In genomic region chr5:108433804-108434587, GRCm38 (mm10) we compare ENCODE assay signal across 8 mouse cellular contexts. TPM values are rescaled to one million over a fixed set of nuclear protein-coding genes. Genes with fewer than 3 reads are reported as not detected.
A peak's percentile ranks its signal among the peaks of the same experiment; 100 is the strongest.
DNase-seq lines count a peak whose midpoint lies in the region; ATAC-seq lines count a peak whose summit lies in the region.

TSS of gene Atp5k (minus strand) at chr5:108434448.

- peak within 1 kb of the TSS; percentile 88 for H3K9ac ChIP-seq in forebrain, embryonic 11.5 days (ENCODE audit: low read length)
- peak within 1 kb of the TSS; percentile 96 for H3K9ac ChIP-seq in heart, embryonic 16.5 days (ENCODE audit: low read length)
- H3K9ac ChIP-seq in liver, embryonic 15.5 days = peak within 1 kb of the TSS; percentile 86
- peak within 1 kb of the TSS; percentile 88 for H3K9ac ChIP-seq in neural tube, embryonic 12.5 days

- peak within 1 kb of the TSS; percentile 91 for H3K4me3 ChIP-seq in forebrain, embryonic 11.5 days (ENCODE audit: low read depth, low read length)
- H3K4me3 ChIP-seq in heart, embryonic 16.5 days (ENCODE audit: low read length) = peak within 1 kb of the TSS; percentile 98
- peak within 1 kb of the TSS; percentile 90 for H3K4me3 ChIP-seq in liver, embryonic 15.5 days (replicated peaks)
- H3K4me3 ChIP-seq in neural tube, embryonic 12.5 days = peak within 1 kb of the TSS; percentile 87

- H3K4me1 ChIP-seq in forebrain, embryonic 11.5 days (replicated peaks; ENCODE audit: control insufficient read depth, insufficient read depth, low read length) = peaks cover 5% of the 10 kb centered on the region; the same call in 1 of the 2 replicates
- peaks cover 14% of the 10 kb centered on the region for H3K4me1 ChIP-seq in heart, embryonic 16.5 days (ENCODE audit: control insufficient read depth, insufficient read depth, low read length)
- H3K4me1 ChIP-seq in liver, embryonic 15.5 days (replicated peaks) = peaks cover 23% of the 10 kb centered on the region
- H3K4me1 ChIP-seq in neural tube, embryonic 12.5 days = peaks cover 13% of the 10 kb centered on the region

- no peaks in the 10 kb centered on the region for H3K9me3 ChIP-seq in forebrain, embryonic 11.5 days (ENCODE audit: control insufficient read depth, low read length)
- H3K9me3 ChIP-seq in heart, embryonic 16.5 days (replicated peaks; ENCODE audit: control insufficient read depth, low read length) = no peaks in the 10 kb centered on the region
- H3K9me3 ChIP-seq in liver, embryonic 15.5 days (replicated peaks) = no peaks in the 10 kb centered on the region
- H3K9me3 ChIP-seq in neural tube, embryonic 12.5 days = no peaks in the 10 kb centered on the region

- no peaks in the 10 kb centered on the region for H3K36me3 ChIP-seq in forebrain, embryonic 11.5 days (ENCODE audit: control insufficient read depth, insufficient read depth, low read length)
- H3K36me3 ChIP-seq in heart, embryonic 16.5 days (ENCODE audit: control insufficient read depth, insufficient read depth) = peaks cover 23% of the 10 kb centered on the region
- H3K36me3 ChIP-seq in liver, embryonic 15.5 days (replicated peaks) = peaks cover 34% of the 10 kb centered on the region
- peaks cover 25% of the 10 kb centered on the region for H3K36me3 ChIP-seq in neural tube, embryonic 12.5 days

- H3K27me3 ChIP-seq in forebrain, embryonic 11.5 days (ENCODE audit: control insufficient read depth, insufficient read depth, low read length) = no peaks in the 10 kb centered on the region
- no peaks in the 10 kb centered on the region for H3K27me3 ChIP-seq in heart, embryonic 16.5 days (ENCODE audit: control insufficient read depth, insufficient read depth, low read length)
- H3K27me3 ChIP-seq in liver, embryonic 15.5 days = peaks cover 5% of the 10 kb centered on the region; the same call in 1 of the 2 replicates
- no peaks in the 10 kb centered on the region; the same call in 1 of the 2 replicates for H3K27me3 ChIP-seq in neural tube, embryonic 12.5 days (replicated peaks)

- ATAC-seq in forebrain, embryonic 11.5 days (replicated peaks; ENCODE audit: low FRiP score) = peak; percentile 87
- peak; percentile 90 for ATAC-seq in heart, embryonic 16.5 days (replicated peaks; ENCODE audit: extremely low read depth, insufficient read depth, low FRiP score)
- ATAC-seq in liver, embryonic 15.5 days (ENCODE audit: insufficient read depth) = peak; percentile 87
- peak; percentile 87 for ATAC-seq in neural tube, embryonic 12.5 days (ENCODE audit: low FRiP score, low read depth)

- no peak within 1 kb of the TSS for H3K27ac ChIP-seq in forebrain, embryonic 11.5 days (ENCODE audit: low read depth, low read length)
- peak within 1 kb of the TSS; percentile 78 for H3K27ac ChIP-seq in heart, embryonic 16.5 days (ENCODE audit: low read length)
- H3K27ac ChIP-seq in liver, embryonic 15.5 days (replicated peaks) = peak within 1 kb of the TSS; percentile 56; the same call in 1 of the 2 replicates
- no peak within 1 kb of the TSS for H3K27ac ChIP-seq in neural tube, embryonic 12.5 days

- peak within 1 kb of the TSS; percentile 83 for H3K4me2 ChIP-seq in forebrain, embryonic 11.5 days (ENCODE audit: low read depth, low read length, severe bottlenecking)
- peak within 1 kb of the TSS; percentile 83 for H3K4me2 ChIP-seq in heart, embryonic 16.5 days (ENCODE audit: low read depth, low read length)
- peak within 1 kb of the TSS; percentile 85 for H3K4me2 ChIP-seq in liver, embryonic 15.5 days
- H3K4me2 ChIP-seq in neural tube, embryonic 12.5 days (replicated peaks) = peak within 1 kb of the TSS; percentile 95

- peak; percentile 94 to 96 for DNase-seq in CD8-positive naive resting alpha-beta T cell, adult 2 months (ENCODE audit: low read depth in 2 of 2, low spot score in 2 of 2)
- peak; percentile 93 for DNase-seq in c-Kit-positive CD71-negative TER-119-negative erythroid progenitor cells, embryonic 14.5 days (ENCODE audit: low read depth)
- peak; percentile 96 for DNase-seq in forebrain, embryonic 11.5 days (ENCODE audit: low spot score)
- DNase-seq in kidney, postnatal 36 days = peak; percentile 95 to 97
- peak; percentile 82 for DNase-seq in telencephalon, adult 2 months (ENCODE audit: low read depth, low spot score)

- 2% methylated on average over 42 of the region's 42 CpGs for WGBS in forebrain, embryonic 11.5 days
- 1% methylated on average over 42 of the region's 42 CpGs for WGBS in heart, embryonic 16.5 days
- under 1% methylated on average over 42 of the region's 42 CpGs for WGBS in liver, embryonic 15.5 days (ENCODE audit: insufficient replicate concordance)
- WGBS in neural tube, embryonic 12.5 days = 1% methylated on average over 42 of the region's 42 CpGs

RNA-seq across cellular contexts. Expression of gene Atp5k, which starts in this region (rescaled TPM):
- 354 and 397 TPM in 2 replicates for polyA plus RNA-seq in forebrain, embryonic 11.5 days (2014; fragmentation: Nextera tagmentation; extraction: Ambion mirVana)
- polyA plus RNA-seq in heart, embryonic 16.5 days (2015; fragmentation: Nextera tagmentation; extraction: Ambion mirVana) = 740 and 758 TPM in 2 replicates
- 155 and 216 TPM in 2 replicates for polyA plus RNA-seq in liver, embryonic 15.5 days (2015; fragmentation: Nextera tagmentation; extraction: Ambion mirVana)
- polyA plus RNA-seq in neural tube, embryonic 12.5 days (2016; fragmentation: Nextera tagmentation; extraction: Ambion mirVana) = 438 and 460 TPM in 2 replicates

Comparison
In these comparisons a context has a peak if more than half of its experiments do, and no peak if none do; other contexts are left out.
1. H3K27ac ChIP-seq: peak in heart, embryonic 16.5 days (single experiment) and liver, embryonic 15.5 days (single experiment); none in forebrain, embryonic 11.5 days (single experiment) and neural tube, embryonic 12.5 days (single experiment).
2. Peak in every context shown above with its lines, with median percentiles within 50 percentile points of each other: DNase-seq, ATAC-seq, H3K4me2 ChIP-seq, H3K4me3 ChIP-seq and H3K9ac ChIP-seq.